Mouse (Mus musculus) C2C12 (cell line): ENCODE measurements around the gene Apol7a. TPM values are rescaled to one million over a fixed set of nuclear protein-coding genes. Genes with fewer than 3 reads are reported as not detected.
A peak's percentile ranks its signal among the peaks of the same experiment; 100 is the strongest.

Source experiments
- H3K27me3 ChIP-seq: one replicate; pipeline ENCODE4 v1.6.1; 2011; ENCODE audit not compliant: control insufficient read depth, insufficient read depth, insufficient read length
- H3K36me3 ChIP-seq: one replicate; pipeline ENCODE4 v1.6.1; 2011; ENCODE audit not compliant: control insufficient read depth, insufficient read depth
- H3K4me3 ChIP-seq: one replicate; pipeline ENCODE4 v1.5.1; 2011; ENCODE audit warnings: mild to moderate bottlenecking, control low read depth; ENCODE audit not compliant: poor library complexity, insufficient read depth, severe bottlenecking
- H3K79me2 ChIP-seq: one replicate; pipeline ENCODE4 v1.6.1; 2011; ENCODE audit not compliant: control insufficient read depth, insufficient read depth
- H3K79me3 ChIP-seq: one replicate; pipeline ENCODE4 v1.6.1; 2011; ENCODE audit warnings: low read depth, control low read depth
- H3ac ChIP-seq: one replicate; pipeline ENCODE3; 2011; ENCODE audit warnings: low read depth; ENCODE audit not compliant: control insufficient read depth, insufficient read length
- CEBPB ChIP-seq: IDR thresholded peaks from one replicate; pipeline ENCODE4 v1.6.1; 2011; ENCODE audit warnings: low read depth, mild to moderate bottlenecking, control low read depth, moderate library complexity
- CTCF ChIP-seq: IDR thresholded peaks from one replicate; pipeline ENCODE4 v1.5.1; 2011; ENCODE audit not compliant: control insufficient read depth, insufficient read depth, insufficient read length
- FOSL1 ChIP-seq: IDR thresholded peaks from one replicate; pipeline ENCODE4 v1.8.0; 2011; ENCODE audit warnings: mild to moderate bottlenecking, low read length; ENCODE audit not compliant: poor library complexity, insufficient read depth, severe bottlenecking
- MAX ChIP-seq: IDR thresholded peaks from one replicate; pipeline ENCODE4 v1.6.1; 2011; ENCODE audit warnings: mild to moderate bottlenecking, control low read depth
- MYOD1 ChIP-seq: IDR thresholded peaks from one replicate; pipeline ENCODE4 v1.6.1; 2011; ENCODE audit warnings: low read depth; ENCODE audit not compliant: control insufficient read depth, insufficient read length
- MYOG ChIP-seq: IDR thresholded peaks from one replicate; pipeline ENCODE4 v1.6.1; 2011; ENCODE audit not compliant: control insufficient read depth, insufficient read length; ENCODE audit errors: extremely low read depth
- USF1 ChIP-seq: IDR thresholded peaks from one replicate; pipeline ENCODE4 v1.6.1; 2011; ENCODE audit warnings: low read depth, mild to moderate bottlenecking, control low read depth, moderate library complexity
- polyA plus RNA-seq: library from polyadenylated mRNA; unstranded; fragments of >200 nt; fragmentation: generic; extraction: Trizol; gene quantifications from one replicate; pipeline ENCODE4 v1.2.1, GENCODE M21; 2012; ENCODE audit warnings: missing spikeins

The Apol7a gene
- polyA plus RNA-seq, 1 experiment, result 0.27 TPM

- Histone ChIP-seq H3ac (peak overlapping the region; percentile 62), H3K27me3 (no peaks in the 10 kb centered on the region), H3K4me3 (no peak overlapping the region), H3K79me3 (no peaks in the 10 kb centered on the region), H3K79me2 (no peaks in the 10 kb centered on the region), H3K36me3 (no peaks in the 10 kb centered on the region)
- TF ChIP-seq MAX, result peak; percentile 61
- no peak for TF ChIP-seq USF1
- no peak for TF ChIP-seq MYOG
- peak; percentile 99 for TF ChIP-seq CTCF
- peak; percentile 57 for TF ChIP-seq MYOD1
Measured at GRCm38 (mm10) chr15:77358320-77359040, 40.4 kb downstream of the Apol7a start.

- Histone ChIP-seq H3K4me3 (no peak overlapping the region), H3K79me3 (no peaks in the 10 kb centered on the region), H3ac (no peak overlapping the region), H3K27me3 (no peaks in the 10 kb centered on the region), H3K79me2 (no peaks in the 10 kb centered on the region), H3K36me3 (no peaks in the 10 kb centered on the region)
- TF ChIP-seq USF1 (no peak), MYOD1 (no peak), FOSL1 (no peak), CEBPB (no peak), MYOG (no peak), CTCF (no peak), MAX (no peak)
Measured at GRCm38 (mm10) chr15:77356248-77356810, 42.6 kb downstream of the Apol7a start.

- Histone ChIP-seq H3K36me3 (no peaks in the 10 kb centered on the region), H3K27me3 (no peaks in the 10 kb centered on the region), H3K79me2 (no peaks in the 10 kb centered on the region), H3K79me3 (no peaks in the 10 kb centered on the region), H3ac (no peak overlapping the region), H3K4me3 (no peak overlapping the region)
- TF ChIP-seq MAX, result no peak
- no peak for TF ChIP-seq MYOD1
- no peak for TF ChIP-seq MYOG
- no peak for TF ChIP-seq USF1
- TF ChIP-seq FOSL1, result no peak
- no peak for TF ChIP-seq CEBPB
- no peak for TF ChIP-seq CTCF
Measured at GRCm38 (mm10) chr15:77354848-77355551, 43.9 kb downstream of the Apol7a start.

- no peak overlapping the region for H3K4me3 ChIP-seq
- TF ChIP-seq FOSL1 (no peak), CTCF (no peak), MYOD1 (no peak), CEBPB (no peak), MAX (no peak), MYOG (no peak), USF1 (no peak)
- no peak overlapping the region for H3ac ChIP-seq
- no peaks in the 10 kb centered on the region for H3K79me3 ChIP-seq
- H3K36me3 ChIP-seq, result no peaks in the 10 kb centered on the region
- H3K27me3 ChIP-seq, result no peaks in the 10 kb centered on the region
- no peaks in the 10 kb centered on the region for H3K79me2 ChIP-seq
Measured at GRCm38 (mm10) chr15:77354496-77354847, 44.4 kb downstream of the Apol7a start.

GRCm38 (mm10) chr15:77353764-77354163, 45.1 kb downstream of the Apol7a start:
- Histone ChIP-seq H3K79me3 (no peaks in the 10 kb centered on the region), H3ac (no peak overlapping the region), H3K4me3 (no peak overlapping the region), H3K79me2 (no peaks in the 10 kb centered on the region), H3K36me3 (no peaks in the 10 kb centered on the region), H3K27me3 (no peaks in the 10 kb centered on the region)
- TF ChIP-seq CTCF (no peak), MAX (no peak), MYOG (no peak), FOSL1 (no peak), MYOD1 (no peak), USF1 (no peak), CEBPB (no peak)

- Histone ChIP-seq H3K36me3 (no peaks in the 10 kb centered on the region), H3K79me2 (no peaks in the 10 kb centered on the region), H3K79me3 (no peaks in the 10 kb centered on the region), H3K27me3 (no peaks in the 10 kb centered on the region), H3K4me3 (no peak overlapping the region), H3ac (no peak overlapping the region)
- TF ChIP-seq FOSL1, result no peak
- no peak for TF ChIP-seq MYOD1
- no peak for TF ChIP-seq CTCF
- no peak for TF ChIP-seq USF1
- no peak for TF ChIP-seq MYOG
- TF ChIP-seq CEBPB, result no peak
- no peak for TF ChIP-seq MAX
Measured at GRCm38 (mm10) chr15:77352863-77353262, 46.0 kb downstream of the Apol7a start.
